ENCODE assay signal across 17 mouse cellular contexts in the genomic region with DNA sequence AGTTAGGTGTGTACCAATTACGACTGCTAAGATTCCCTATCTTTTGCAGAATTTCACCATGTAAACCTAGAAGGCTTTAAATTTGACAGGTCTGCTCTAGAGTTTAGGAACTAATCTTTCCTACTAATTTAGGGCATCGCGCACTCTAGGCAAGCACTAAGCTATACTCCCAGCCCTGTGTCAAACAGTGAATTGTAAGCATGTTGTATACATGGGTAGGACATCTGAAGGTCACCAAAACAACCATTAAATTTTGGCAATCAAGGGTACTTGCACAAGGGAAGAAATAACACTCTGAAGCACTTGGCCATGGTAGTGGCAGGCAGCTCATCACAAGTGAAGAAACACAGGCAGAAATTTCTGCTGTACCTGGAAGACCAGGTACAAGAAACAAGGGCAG. TPM values are rescaled to one million over a fixed set of nuclear protein-coding genes. Genes with fewer than 3 reads are reported as not detected.
DNase-seq lines count a peak whose midpoint lies in the region; ATAC-seq and TF ChIP-seq lines count a peak whose summit lies in the region.
"Had no signal": no experiment of that assay in that cellular context is flagged by ENCODE, and none has a peak within 500 bp of the region (broad histone marks: within the 10 kb centered on the region; RNA-seq: fewer than 3 reads in every experiment).

No protein-coding gene starts in this region.

- peaks cover 32% of the 10 kb centered on the region for H3K36me3 ChIP-seq in forebrain, embryonic 10.5 days (replicated peaks)
- H3K36me3 ChIP-seq in forebrain, embryonic 15.5 days: no peaks in the 10 kb centered on the region
- peaks cover 15% of the 10 kb centered on the region for H3K36me3 ChIP-seq in liver, embryonic 11.5 days (ENCODE audit: control insufficient read depth, insufficient read depth, low read length)
- peaks cover 10% of the 10 kb centered on the region; the same call in 1 of the 2 replicates for H3K36me3 ChIP-seq in liver, postnatal 0 days (replicated peaks; ENCODE audit: insufficient read depth, low read length)
- H3K36me3 ChIP-seq in liver, embryonic 14.5 days (replicated peaks; ENCODE audit: control insufficient read depth, insufficient read depth, low read depth): peaks cover 14% of the 10 kb centered on the region

- 57% methylated on average over 3 of the region's 3 CpGs for WGBS in forebrain, embryonic 10.5 days
- WGBS in forebrain, embryonic 15.5 days: 68% methylated on average over 3 of the region's 3 CpGs
- WGBS in liver, embryonic 11.5 days: 47% methylated on average over 3 of the region's 3 CpGs
- 75% methylated on average over 3 of the region's 3 CpGs for WGBS in liver, postnatal 0 days (ENCODE audit: insufficient replicate concordance)
- WGBS in liver, embryonic 14.5 days (ENCODE audit: insufficient replicate concordance): 41% methylated on average over 3 of the region's 3 CpGs

- H3K4me1 ChIP-seq in forebrain, embryonic 10.5 days: peaks cover 28% of the 10 kb centered on the region
- H3K4me1 ChIP-seq in forebrain, embryonic 15.5 days: peaks cover 18% of the 10 kb centered on the region
- peaks cover 8% of the 10 kb centered on the region; the same call in 1 of the 2 replicates for H3K4me1 ChIP-seq in liver, embryonic 11.5 days (replicated peaks; ENCODE audit: control insufficient read depth, insufficient read depth, low read length)
- H3K4me1 ChIP-seq in liver, postnatal 0 days (ENCODE audit: insufficient read depth): peaks cover 23% of the 10 kb centered on the region
- H3K4me1 ChIP-seq in liver, embryonic 14.5 days (replicated peaks; ENCODE audit: control insufficient read depth in 2 of 2, insufficient read depth in 2 of 2, low read length in 1 of 2): peaks cover 8 to 21% of the 10 kb centered on the region in 2 experiments

- no peak overlapping the region for H3K4me2 ChIP-seq in forebrain, embryonic 15.5 days (replicated peaks)
- 0 out of 2 replicates have a peak overlapping the region, but pooled peaks have one; percentile 31 for H3K4me2 ChIP-seq in liver, embryonic 11.5 days
- no peak overlapping the region for H3K4me2 ChIP-seq in liver, postnatal 0 days (ENCODE audit: low read depth, low read length)
- H3K4me2 ChIP-seq in liver, embryonic 14.5 days (ENCODE audit: low read depth): peak overlapping the region; percentile 55
- H3K4me2 ChIP-seq: midbrain, embryonic 11.5 days had no signal

- no peak for ATAC-seq in forebrain, embryonic 15.5 days (replicated peaks)
- peak; percentile 0; the same call in 1 of the 2 replicates for ATAC-seq in liver, embryonic 11.5 days (replicated peaks; ENCODE audit: low FRiP score)
- ATAC-seq in liver, postnatal 0 days: no peak
- no peak for ATAC-seq in liver, embryonic 14.5 days (ENCODE audit: insufficient read depth)

- no peaks in the 10 kb centered on the region for H3K27me3 ChIP-seq in forebrain, embryonic 10.5 days (ENCODE audit: poor library complexity, severe bottlenecking)
- no peaks in the 10 kb centered on the region for H3K27me3 ChIP-seq in forebrain, embryonic 15.5 days
- H3K27me3 ChIP-seq in liver, embryonic 11.5 days (replicated peaks; ENCODE audit: control insufficient read depth, insufficient read depth, low read length): no peaks in the 10 kb centered on the region
- no peaks in the 10 kb centered on the region for H3K27me3 ChIP-seq in liver, postnatal 0 days (ENCODE audit: insufficient read depth, low read length)
- H3K27me3 ChIP-seq in liver, embryonic 14.5 days (ENCODE audit: control insufficient read depth, insufficient read depth, low read length): no peaks in the 10 kb centered on the region
- H3K27me3 ChIP-seq: embryonic facial prominence, embryonic 15.5 days had no signal

- no peak for DNase-seq in forebrain, embryonic 10.5 days (ENCODE audit: extremely low spot score, low spot score)
- DNase-seq in liver, embryonic 11.5 days (ENCODE audit: low spot score): no peak
- DNase-seq in liver, postnatal 0 days: no peak
- peak; percentile 85 for DNase-seq in R1 (ENCODE audit: low read depth, low spot score)
- DNase-seq in liver, embryonic 14.5 days (ENCODE audit: low read depth in 3 of 3, low spot score in 3 of 3): no peak
- no peak for DNase-seq in layer of hippocampus, adult 18-20 months (ENCODE audit: low spot score in 2 of 2)
- DNase-seq in layer of hippocampus, adult 8-10 months (ENCODE audit: low spot score in 2 of 2): no peak
- DNase-seq: adrenal gland, adult 2 months; cerebellum, postnatal 10 days; gastrocnemius, postnatal 36 days; kidney, postnatal 4 days; lung, postnatal 10 days; spleen, adult 18-20 months; thymus, adult 2 months had no signal

- no peak for TF ChIP-seq EP300 in liver, postnatal 0 days (IDR thresholded peaks at IDR 0.05; ENCODE audit: low read depth)
- TF ChIP-seq EP300 in liver, embryonic 14.5 days (IDR thresholded peaks at IDR 0.05; ENCODE audit: low read depth): no peak

- no peaks in the 10 kb centered on the region for H3K9me3 ChIP-seq in forebrain, embryonic 10.5 days
- no peaks in the 10 kb centered on the region for H3K9me3 ChIP-seq in forebrain, embryonic 15.5 days
- H3K9me3 ChIP-seq in liver, embryonic 11.5 days (ENCODE audit: control insufficient read depth, low read length): no peaks in the 10 kb centered on the region
- no peaks in the 10 kb centered on the region for H3K9me3 ChIP-seq in liver, postnatal 0 days (ENCODE audit: low read length)
- H3K9me3 ChIP-seq in liver, embryonic 14.5 days (ENCODE audit: control insufficient read depth, low read length): no peaks in the 10 kb centered on the region
- H3K9me3 ChIP-seq: embryonic facial prominence, embryonic 15.5 days had no signal

- H3K27ac ChIP-seq in forebrain, embryonic 10.5 days: no peak overlapping the region
- H3K27ac ChIP-seq in forebrain, embryonic 15.5 days (replicated peaks): no peak overlapping the region
- peak overlapping the region; percentile 99 for H3K27ac ChIP-seq in liver, embryonic 11.5 days (ENCODE audit: low read depth, low read length)
- H3K27ac ChIP-seq in liver, postnatal 0 days (ENCODE audit: low read depth): no peak overlapping the region
- peak overlapping the region; percentile 93 for H3K27ac ChIP-seq in liver, embryonic 14.5 days
- H3K27ac ChIP-seq: embryonic facial prominence, embryonic 15.5 days had no signal

- TF ChIP-seq CTCF in liver, postnatal 0 days (IDR thresholded peaks at IDR 0.05; ENCODE audit: low read depth): no peak
- TF ChIP-seq CTCF in liver, embryonic 14.5 days (IDR thresholded peaks at IDR 0.05; ENCODE audit: low read depth): no peak

- H3K4me3 ChIP-seq in forebrain, embryonic 10.5 days: peak overlapping the region; percentile 78; the same call in 1 of the 2 replicates
- H3K4me3 ChIP-seq in forebrain, embryonic 15.5 days: no peak overlapping the region
- peak overlapping the region; percentile 86 for H3K4me3 ChIP-seq in liver, embryonic 11.5 days (ENCODE audit: low read depth, low read length)
- H3K4me3 ChIP-seq in liver, postnatal 0 days (ENCODE audit: low read depth, low read length): no peak overlapping the region
- no peak overlapping the region; a peak in 1 of 4 replicates for H3K4me3 ChIP-seq in liver, embryonic 14.5 days (ENCODE audit: insufficient read depth in 1 of 2, low read depth in 2 of 2, low read length in 2 of 2)

- H3K9ac ChIP-seq in forebrain, embryonic 15.5 days (replicated peaks): no peak overlapping the region
- peak overlapping the region; percentile 99; the same call in 1 of the 2 replicates for H3K9ac ChIP-seq in liver, embryonic 11.5 days (ENCODE audit: low read depth, low read length)
- H3K9ac ChIP-seq in liver, postnatal 0 days (replicated peaks): no peak overlapping the region
- no peak overlapping the region; the same call in 1 of the 2 replicates for H3K9ac ChIP-seq in liver, embryonic 14.5 days (replicated peaks)
- H3K9ac ChIP-seq: embryonic facial prominence, embryonic 15.5 days had no signal

RNA-seq across cellular contexts. Expression of gene Rcc1, which starts 2.6 kb away (rescaled TPM):
- 193 and 194 TPM in 2 replicates for polyA plus RNA-seq in forebrain, embryonic 10.5 days (2016; fragmentation: Nextera tagmentation; extraction: Ambion mirVana)
- polyA plus RNA-seq in forebrain, embryonic 15.5 days (2015; fragmentation: Nextera tagmentation; extraction: Ambion mirVana): 53.3 and 55.1 TPM in 2 replicates
- 99.8 and 105 TPM in 2 replicates for polyA plus RNA-seq in liver, embryonic 11.5 days (2014; fragmentation: Nextera tagmentation; extraction: Ambion mirVana)
- polyA plus RNA-seq in liver, postnatal 0 days (2015; fragmentation: Nextera tagmentation; extraction: Ambion mirVana): 21.3 and 25.6 TPM in 2 replicates
- polyA plus RNA-seq in liver, embryonic 14.5 days (2012; rRNA removed): 21.5 and 22.2 TPM in 2 replicates
- 27.2 and 32.0 TPM in 2 replicates for polyA plus RNA-seq in liver, embryonic 14.5 days (2014; fragmentation: Nextera tagmentation; extraction: Ambion mirVana)
- total RNA-seq in layer of hippocampus, adult 18-20 months (2021): 10 to 100 TPM in 1 of 2 experiments, 1 to 10 TPM in 1; 9.8 to 12.3 TPM
- total RNA-seq in layer of hippocampus, adult 8-10 months (2022): 10 to 100 TPM; 10.0 to 12.4 (median 11.0) TPM

RNA-seq across cellular contexts. Expression of gene Trnau1ap, which starts 21.5 kb away (rescaled TPM):
- polyA plus RNA-seq in forebrain, embryonic 10.5 days (2016; fragmentation: Nextera tagmentation; extraction: Ambion mirVana): 91.4 and 91.8 TPM in 2 replicates
- polyA plus RNA-seq in forebrain, embryonic 15.5 days (2015; fragmentation: Nextera tagmentation; extraction: Ambion mirVana): 86.3 and 92.3 TPM in 2 replicates
- polyA plus RNA-seq in liver, embryonic 11.5 days (2014; fragmentation: Nextera tagmentation; extraction: Ambion mirVana): 80.1 and 89.3 TPM in 2 replicates
- 30.4 and 33.8 TPM in 2 replicates for polyA plus RNA-seq in liver, postnatal 0 days (2015; fragmentation: Nextera tagmentation; extraction: Ambion mirVana)
- 7.0 and 8.8 TPM in 2 replicates for polyA plus RNA-seq in liver, embryonic 14.5 days (2012; rRNA removed)
- polyA plus RNA-seq in liver, embryonic 14.5 days (2014; fragmentation: Nextera tagmentation; extraction: Ambion mirVana): 36.6 and 36.7 TPM in 2 replicates
- total RNA-seq in layer of hippocampus, adult 18-20 months (2021): 10 to 100 TPM; 21.9 to 22.0 TPM
- 10 to 100 TPM; 21.9 to 27.1 (median 24.0) TPM for total RNA-seq in layer of hippocampus, adult 8-10 months (2022)

RNA-seq across cellular contexts. Expression of gene Rab42, which starts 47.7 kb away (rescaled TPM):
- polyA plus RNA-seq in forebrain, embryonic 10.5 days (2016; fragmentation: Nextera tagmentation; extraction: Ambion mirVana): 0.97 and 1.2 TPM in 2 replicates
- 0.60 and 1.0 TPM in 2 replicates for polyA plus RNA-seq in forebrain, embryonic 15.5 days (2015; fragmentation: Nextera tagmentation; extraction: Ambion mirVana)
- 0.75 and 1.5 TPM in 2 replicates for polyA plus RNA-seq in liver, embryonic 11.5 days (2014; fragmentation: Nextera tagmentation; extraction: Ambion mirVana)
- polyA plus RNA-seq in liver, postnatal 0 days (2015; fragmentation: Nextera tagmentation; extraction: Ambion mirVana): 0.30 and 0.73 TPM in 2 replicates
- 0.33 and 0.47 TPM in 2 replicates for polyA plus RNA-seq in liver, embryonic 14.5 days (2012; rRNA removed)
- 0.25 and 0.27 TPM in 2 replicates for polyA plus RNA-seq in liver, embryonic 14.5 days (2014; fragmentation: Nextera tagmentation; extraction: Ambion mirVana)
- 1 to 10 TPM; 1.2 to 2.5 TPM for total RNA-seq in layer of hippocampus, adult 18-20 months (2021)
- total RNA-seq in layer of hippocampus, adult 8-10 months (2022): 1 to 10 TPM; 1.4 to 2.8 (median 1.9) TPM
- total RNA-seq: gastrocnemius, postnatal 36 days had no signal

Comparison
In these comparisons a context has a peak if more than half of its experiments do, and no peak if none do; other contexts are left out.
1. H3K27ac ChIP-seq: peak in liver, embryonic 11.5 days (single experiment) and liver, embryonic 14.5 days (single experiment); none in forebrain, embryonic 10.5 days (single experiment), forebrain, embryonic 15.5 days (single experiment) and liver, postnatal 0 days (single experiment).
2. H3K4me3 ChIP-seq: peak in forebrain, embryonic 10.5 days (single experiment) and liver, embryonic 11.5 days (single experiment); none in forebrain, embryonic 15.5 days (single experiment), liver, postnatal 0 days (single experiment) and liver, embryonic 14.5 days (0 of 2).
3. H3K4me2 ChIP-seq: peak in liver, embryonic 11.5 days (single experiment) and liver, embryonic 14.5 days (single experiment); none in forebrain, embryonic 15.5 days (single experiment) and liver, postnatal 0 days (single experiment).